Mouse (Mus musculus) liver, postnatal 0 days (tissue): ENCODE results near the gene Zbtb8b. TPM values are rescaled to one million over a fixed set of nuclear protein-coding genes. Genes with fewer than 3 reads are reported as not detected.

Source experiments
- ATAC-seq: fragments of 200-750 bp; cut with Nextera tagmentation; 2 replicates; pipeline ENCODE4 v1.8.0; 2017; ENCODE audit warnings: mild to moderate bottlenecking, moderate library complexity
- DNase-seq: peaks from one replicate; pipeline ENCODE4 v3.0.0-alpha.2; 2016
- H3K27ac ChIP-seq: fragments of 300-500 bp; sonication (generic); 2 replicates; pipeline ENCODE4 v1.5.1; 2014; ENCODE audit warnings: antibody characterized with exemption, moderate library complexity, mild to moderate bottlenecking, low read depth
- H3K27me3 ChIP-seq: fragments of 300-500 bp; sonication (generic); 2 replicates; pipeline ENCODE4 v1.6.1; 2014; ENCODE audit warnings: low read length, control low read depth, mixed read lengths; ENCODE audit not compliant: insufficient read depth
- H3K36me3 ChIP-seq: fragments of 300-500 bp; sonication (generic); replicated peaks from 2 replicates; pipeline ENCODE4 v1.6.1; 2014; ENCODE audit warnings: mild to moderate bottlenecking, control low read depth, low read length, moderate library complexity, mixed read lengths; ENCODE audit not compliant: insufficient read depth
- H3K4me1 ChIP-seq: fragments of 300-500 bp; sonication (generic); 2 replicates; pipeline ENCODE4 v1.6.1; 2014; ENCODE audit warnings: antibody characterized with exemption, mild to moderate bottlenecking, control low read depth; ENCODE audit not compliant: insufficient read depth
- H3K4me2 ChIP-seq: fragments of 300-500 bp; sonication (generic); 2 replicates; pipeline ENCODE4 v1.6.1; 2014; ENCODE audit warnings: low read depth, mild to moderate bottlenecking, low read length, moderate library complexity, mixed read lengths
- H3K4me3 ChIP-seq: fragments of 300-500 bp; sonication (generic); 2 replicates; pipeline ENCODE4 v1.5.1; 2014; ENCODE audit warnings: low read depth, low read length
- H3K9ac ChIP-seq: fragments of 300-500 bp; sonication (generic); replicated peaks from 2 replicates; pipeline ENCODE4 v1.6.1; 2014; ENCODE audit warnings: mild to moderate bottlenecking, moderate library complexity
- H3K9me3 ChIP-seq: fragments of 300-500 bp; sonication (generic); 2 replicates; pipeline ENCODE4 v1.6.1; 2016; ENCODE audit warnings: mild to moderate bottlenecking, control low read depth, low read length, mixed read lengths
- CTCF ChIP-seq: sonication (generic); IDR thresholded peaks from 2 replicates; pipeline ENCODE4 v1.5.1; 2016; ENCODE audit warnings: antibody characterized with exemption, low read depth
- EP300 ChIP-seq: IDR thresholded peaks from 2 replicates; pipeline ENCODE4 v1.6.1; 2016; ENCODE audit warnings: antibody characterized with exemption, low read depth, mild to moderate bottlenecking
- WGBS: fragments of 180-500 bp; shearing (Covaris S2); extraction: QIAGEN DNeasy Blood & Tissue Kit; methylation state at CpG from one replicate; pipeline ENCODE4 v1.1.7; 2014; ENCODE audit not compliant: insufficient replicate concordance; 5-methylcytosine and 5-hydroxymethylcytosine counted together
- polyA plus RNA-seq: library from polyadenylated mRNA; unstranded; fragments of >200 nt; fragmentation: Nextera tagmentation; extraction: Ambion mirVana; gene quantifications from 2 replicates; pipeline ENCODE4 v1.2.1, GENCODE M21; 2015

The Zbtb8b gene
- 0.40 and 0.55 TPM in 2 replicates for polyA plus RNA-seq

DNA sequence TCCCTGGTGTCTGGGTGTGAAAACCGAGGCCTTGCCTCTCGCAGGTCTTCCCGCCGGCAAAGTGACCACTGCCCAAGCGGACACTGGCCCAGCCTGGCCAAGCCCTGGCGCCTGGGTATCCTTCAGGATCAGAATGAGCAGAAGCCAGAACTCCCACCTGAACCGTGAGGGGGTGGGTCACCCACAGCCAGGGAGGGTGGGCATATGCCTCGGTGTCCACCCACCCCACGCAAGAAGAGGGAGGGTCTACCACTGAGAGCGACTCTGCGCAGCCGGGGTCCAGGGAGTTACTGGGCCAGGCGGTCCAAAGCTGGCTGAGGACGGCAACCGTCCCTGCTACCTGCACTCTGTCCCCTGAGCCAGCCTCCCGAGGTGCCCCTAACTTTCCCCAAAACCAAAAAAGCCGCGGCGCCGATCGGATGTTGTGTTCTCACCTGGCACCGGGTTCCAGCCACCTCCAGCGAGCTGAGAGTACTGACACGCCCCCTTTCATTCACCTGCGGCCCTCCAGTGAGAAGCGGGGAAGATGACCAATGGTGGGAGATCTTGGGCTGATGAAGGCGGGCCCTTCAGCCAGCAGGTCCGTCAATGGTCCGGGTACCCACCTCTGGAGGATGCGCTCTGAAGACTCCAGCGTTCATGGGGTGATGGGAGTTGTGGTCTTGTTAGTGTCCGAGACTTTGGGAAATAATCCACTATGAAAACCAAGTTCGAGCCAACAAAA, at the start of gene Zbtb8b:
TSS of gene Zbtb8b (minus strand) at position 514 of the 724 bp plus-strand sequence.
- Histone ChIP-seq H3K36me3 (no peaks in the 10 kb centered on the region), H3K27ac (no peak within 1 kb of the TSS), H3K9ac (no peak within 1 kb of the TSS), H3K4me1 (peaks cover 7% of the 10 kb centered on the region; the same call in 1 of the 2 replicates), H3K4me2 (peak within 1 kb of the TSS; percentile 63), H3K4me3 (peak within 1 kb of the TSS; percentile 31), H3K27me3 (peaks cover 40% of the 10 kb centered on the region), H3K9me3 (no peaks in the 10 kb centered on the region)
- TF ChIP-seq EP300 (no peak), CTCF (no peak)
- ATAC-seq (peak; percentile 73), DNase-seq (peak; percentile 34)
- 9% methylated on average over 31 of the region's 33 CpGs for WGBS

- H3K4me3 ChIP-seq, result no peak overlapping the region
- TF ChIP-seq CTCF (no peak), EP300 (no peak)
- no peak overlapping the region for H3K27ac ChIP-seq
- 93% methylated on average over 1 of the region's 1 CpGs for WGBS
- H3K27me3 ChIP-seq, result no peaks in the 10 kb centered on the region
- no peaks in the 10 kb centered on the region for H3K9me3 ChIP-seq
- peaks cover 98% of the 10 kb centered on the region for H3K36me3 ChIP-seq
- no peak overlapping the region for H3K4me2 ChIP-seq
- DNase-seq, result no peak
- H3K4me1 ChIP-seq, result no peaks in the 10 kb centered on the region
- no peak for ATAC-seq
- no peak overlapping the region for H3K9ac ChIP-seq
Measured at GRCm38 (mm10) chr4:129481090-129481489, 40.4 kb upstream of the Zbtb8b start.

- Histone ChIP-seq H3K4me2 (no peak overlapping the region), H3K27me3 (no peaks in the 10 kb centered on the region), H3K4me1 (no peaks in the 10 kb centered on the region), H3K9ac (no peak overlapping the region), H3K27ac (no peak overlapping the region), H3K4me3 (no peak overlapping the region), H3K9me3 (no peaks in the 10 kb centered on the region), H3K36me3 (peaks cover 95% of the 10 kb centered on the region)
- no peak for TF ChIP-seq EP300
- TF ChIP-seq CTCF, result no peak
- WGBS, result 93% methylated on average over 3 of the region's 3 CpGs
- ATAC-seq, result peak; percentile 8; the same call in 1 of the 2 replicates
- DNase-seq, result no peak
Measured at GRCm38 (mm10) chr4:129479863-129480262, 39.2 kb upstream of the Zbtb8b start.

- no peaks in the 10 kb centered on the region for H3K27me3 ChIP-seq
- ATAC-seq, result no peak
- no peak overlapping the region for H3K4me3 ChIP-seq
- no peak for DNase-seq
- H3K4me2 ChIP-seq, result no peak overlapping the region
- H3K4me1 ChIP-seq, result no peaks in the 10 kb centered on the region
- 88% methylated on average over 11 of the region's 11 CpGs for WGBS
- TF ChIP-seq CTCF (no peak), EP300 (no peak)
- no peaks in the 10 kb centered on the region for H3K9me3 ChIP-seq
- peaks cover 91% of the 10 kb centered on the region for H3K36me3 ChIP-seq
- H3K9ac ChIP-seq, result no peak overlapping the region
- no peak overlapping the region for H3K27ac ChIP-seq
Measured at GRCm38 (mm10) chr4:129476047-129476446, 35.4 kb upstream of the Zbtb8b start.

GRCm38 (mm10) chr4:129464286-129464815, 23.7 kb upstream of the Zbtb8b start:
- peak overlapping the region; percentile 79 for H3K4me2 ChIP-seq
- ATAC-seq (peak; percentile 22), DNase-seq (peak; percentile 60)
- TF ChIP-seq CTCF (no peak), EP300 (0 out of 2 replicates have a peak, but pooled peaks have one; percentile 8)
- peaks cover 23% of the 10 kb centered on the region; the same call in 1 of the 2 replicates for H3K4me1 ChIP-seq
- peak overlapping the region; percentile 99 for H3K27ac ChIP-seq
- peak overlapping the region; percentile 100; the same call in 1 of the 2 replicates for H3K4me3 ChIP-seq
- H3K36me3 ChIP-seq, result peaks cover 50% of the 10 kb centered on the region
- H3K9me3 ChIP-seq, result no peaks in the 10 kb centered on the region
- WGBS, result 59% methylated on average over 4 of the region's 4 CpGs
- H3K9ac ChIP-seq, result peak overlapping the region; percentile 58
- H3K27me3 ChIP-seq, result no peaks in the 10 kb centered on the region
